In the genomic region with DNA sequence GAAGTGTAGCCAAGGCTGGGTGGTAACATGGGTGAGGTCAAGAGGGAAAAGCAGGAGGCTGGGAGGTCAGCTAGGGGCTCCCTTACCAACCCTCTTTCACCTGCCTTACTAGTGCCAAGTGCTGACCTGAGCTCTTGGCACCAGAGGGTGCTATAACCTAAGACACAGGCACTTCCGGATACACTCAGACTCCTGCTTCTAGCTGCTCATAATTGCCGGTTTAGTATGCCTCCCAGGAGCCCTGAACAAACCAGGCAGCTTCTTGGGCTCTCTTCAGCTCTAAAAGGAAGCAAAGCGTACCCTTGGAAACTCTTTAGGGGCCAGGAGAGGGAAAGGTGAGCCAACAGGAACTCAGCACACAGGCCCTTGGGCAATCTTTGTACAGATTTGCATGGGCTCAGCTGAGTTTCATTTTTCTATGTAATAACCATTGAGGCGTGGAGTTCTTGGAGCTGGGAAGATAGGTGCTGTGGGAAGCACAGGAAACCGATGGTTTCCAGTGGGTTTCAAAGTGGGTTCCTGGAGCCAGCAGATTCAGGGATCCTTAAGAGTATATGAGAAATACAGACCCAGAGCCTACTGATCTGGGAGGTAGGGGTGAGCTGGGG, we compare ENCODE assay signal across 9 mouse cellular contexts. TPM values are rescaled to one million over a fixed set of nuclear protein-coding genes. Genes with fewer than 3 reads are reported as not detected.
DNase-seq lines count a peak whose midpoint lies in the region; ATAC-seq and TF ChIP-seq lines count a peak whose summit lies in the region.
"Had no signal": no experiment of that assay in that cellular context is flagged by ENCODE, and none has a peak within 500 bp of the region (broad histone marks: within the 10 kb centered on the region; RNA-seq: fewer than 3 reads in every experiment).

No protein-coding gene starts in this region.

- peak; percentile 94 for TF ChIP-seq CTCF in stomach, postnatal 0 days (IDR thresholded peaks at IDR 0.05; ENCODE audit: low read depth)

- no peak overlapping the region for H3K4me2 ChIP-seq in heart, embryonic 11.5 days
- 0 out of 2 replicates have a peak overlapping the region, but pooled peaks have one; percentile 9 for H3K4me2 ChIP-seq in kidney, embryonic 15.5 days
- H3K4me2 ChIP-seq in liver, embryonic 11.5 days, result no peak overlapping the region; the same call in 1 of the 2 replicates
- H3K4me2 ChIP-seq in stomach, postnatal 0 days (replicated peaks; ENCODE audit: low read depth), result 0 out of 2 replicates have a peak overlapping the region, but pooled peaks have one; percentile 23

- peaks cover 10% of the 10 kb centered on the region for H3K27me3 ChIP-seq in heart, embryonic 11.5 days (ENCODE audit: control insufficient read depth, insufficient read depth, low read length)
- peaks cover 12% of the 10 kb centered on the region; the same call in 1 of the 2 replicates for H3K27me3 ChIP-seq in kidney, embryonic 15.5 days
- peaks cover 2% of the 10 kb centered on the region; the same call in 1 of the 2 replicates for H3K27me3 ChIP-seq in liver, embryonic 11.5 days (replicated peaks; ENCODE audit: control insufficient read depth, insufficient read depth, low read length)
- no peaks in the 10 kb centered on the region for H3K27me3 ChIP-seq in stomach, postnatal 0 days (ENCODE audit: control insufficient read depth, insufficient read depth, low read length)

- DNase-seq in 416B (ENCODE audit: low read depth), result peak; percentile 80
- peak; percentile 65 for DNase-seq in embryo, embryonic 11.5 days (ENCODE audit: low read depth, low spot score)
- DNase-seq in liver, embryonic 11.5 days (ENCODE audit: low spot score), result peak; percentile 67
- DNase-seq in naive thymus-derived CD4-positive, alpha-beta T cell, adult 2 months (ENCODE audit: low read depth), result peak; percentile 86
- DNase-seq in stomach, postnatal 0 days (ENCODE audit: low spot score), result peak; percentile 80

- peak; percentile 98 for ATAC-seq in activated CD4-positive, CD25-positive, alpha-beta regulatory T cell, adult 4 months
- peak; percentile 67 for ATAC-seq in heart, embryonic 11.5 days (replicated peaks; ENCODE audit: insufficient number of reproducible peaks, low FRiP score, low TSS enrichment)
- ATAC-seq in kidney, embryonic 15.5 days (replicated peaks; ENCODE audit: low FRiP score), result peak; percentile 89
- ATAC-seq in liver, embryonic 11.5 days (replicated peaks; ENCODE audit: low FRiP score), result peak; percentile 86
- peak; percentile 92 for ATAC-seq in stomach, postnatal 0 days (ENCODE audit: low FRiP score, low TSS enrichment)

- no peaks in the 10 kb centered on the region for H3K9me3 ChIP-seq in heart, embryonic 11.5 days (replicated peaks; ENCODE audit: control insufficient read depth, low read length)
- H3K9me3 ChIP-seq in kidney, embryonic 15.5 days (replicated peaks), result no peaks in the 10 kb centered on the region
- no peaks in the 10 kb centered on the region for H3K9me3 ChIP-seq in liver, embryonic 11.5 days (ENCODE audit: control insufficient read depth, low read length)
- H3K9me3 ChIP-seq in stomach, postnatal 0 days (ENCODE audit: control insufficient read depth, low read length), result no peaks in the 10 kb centered on the region

- H3K27ac ChIP-seq in heart, embryonic 11.5 days (ENCODE audit: low read depth, low read length), result no peak overlapping the region
- peak overlapping the region; percentile 54 for H3K27ac ChIP-seq in kidney, embryonic 15.5 days
- no peak overlapping the region for H3K27ac ChIP-seq in liver, embryonic 11.5 days (ENCODE audit: low read depth, low read length)
- no peak overlapping the region for H3K27ac ChIP-seq in stomach, postnatal 0 days (replicated peaks)

- H3K4me3 ChIP-seq in heart, embryonic 11.5 days (ENCODE audit: low read depth, low read length), result no peak overlapping the region
- no peak overlapping the region for H3K4me3 ChIP-seq in kidney, embryonic 15.5 days (replicated peaks)
- H3K4me3 ChIP-seq in liver, embryonic 11.5 days (ENCODE audit: low read depth, low read length), result no peak overlapping the region
- no peak overlapping the region for H3K4me3 ChIP-seq in stomach, postnatal 0 days (ENCODE audit: low read depth, low read length)

- 33% methylated on average over 5 of the region's 5 CpGs for WGBS in heart, embryonic 11.5 days (ENCODE audit: insufficient replicate concordance)
- 32% methylated on average over 5 of the region's 5 CpGs for WGBS in kidney, embryonic 15.5 days
- 32% methylated on average over 5 of the region's 5 CpGs for WGBS in liver, embryonic 11.5 days
- WGBS in stomach, postnatal 0 days, result 25% methylated on average over 5 of the region's 5 CpGs

- no peaks in the 10 kb centered on the region for H3K36me3 ChIP-seq in heart, embryonic 11.5 days (ENCODE audit: control insufficient read depth, insufficient read depth, low read length)
- H3K36me3 ChIP-seq in kidney, embryonic 15.5 days, result no peaks in the 10 kb centered on the region
- H3K36me3 ChIP-seq in liver, embryonic 11.5 days (ENCODE audit: control insufficient read depth, insufficient read depth, low read length), result no peaks in the 10 kb centered on the region
- no peaks in the 10 kb centered on the region for H3K36me3 ChIP-seq in stomach, postnatal 0 days (ENCODE audit: control insufficient read depth, insufficient read depth, low read length)

- no peaks in the 10 kb centered on the region for H3K4me1 ChIP-seq in heart, embryonic 11.5 days (ENCODE audit: control insufficient read depth, insufficient read depth, low read length)
- H3K4me1 ChIP-seq in kidney, embryonic 15.5 days, result peaks cover 9% of the 10 kb centered on the region; the same call in 1 of the 2 replicates
- H3K4me1 ChIP-seq in liver, embryonic 11.5 days (replicated peaks; ENCODE audit: control insufficient read depth, insufficient read depth, low read length), result peaks cover 17% of the 10 kb centered on the region
- H3K4me1 ChIP-seq in stomach, postnatal 0 days (replicated peaks; ENCODE audit: control insufficient read depth, insufficient read depth), result no peaks in the 10 kb centered on the region

- peak overlapping the region; percentile 36; the same call in 1 of the 2 replicates for H3K9ac ChIP-seq in heart, embryonic 11.5 days (ENCODE audit: low read depth, low read length)
- 0 out of 2 replicates have a peak overlapping the region, but pooled peaks have one; percentile 29 for H3K9ac ChIP-seq in kidney, embryonic 15.5 days
- H3K9ac ChIP-seq in liver, embryonic 11.5 days (ENCODE audit: low read depth, low read length), result peak overlapping the region; percentile 46; the same call in 1 of the 2 replicates
- no peak overlapping the region for H3K9ac ChIP-seq in stomach, postnatal 0 days (ENCODE audit: low read length)

- TF ChIP-seq EP300 in stomach, postnatal 0 days (optimal IDR thresholded peaks at IDR 0.05), result no peak

RNA-seq across cellular contexts. Expression of gene Gm8439, which starts 1.4 kb away (rescaled TPM):
- not detected for polyA plus RNA-seq in activated CD4-positive, CD25-positive, alpha-beta regulatory T cell, adult 4 months (2017; shearing (Covaris generic))
- 0.59 TPM in 1 of 2 replicates, not detected in the other for polyA plus RNA-seq in heart, embryonic 11.5 days (2014; fragmentation: Nextera tagmentation; extraction: Ambion mirVana)
- polyA plus RNA-seq in kidney, embryonic 15.5 days (2015; fragmentation: Nextera tagmentation; extraction: Ambion mirVana), result not detected in 2 replicates
- polyA plus RNA-seq in liver, embryonic 11.5 days (2014; fragmentation: Nextera tagmentation; extraction: Ambion mirVana), result not detected in 2 replicates
- polyA plus RNA-seq in stomach, postnatal 0 days (2015; fragmentation: Nextera tagmentation; extraction: Ambion mirVana), result not detected in 2 replicates
- polyA plus RNA-seq: frontal cortex, adult 2 months had no signal

RNA-seq across cellular contexts. Expression of gene Ctps, which starts 19.8 kb away (rescaled TPM):
- polyA plus RNA-seq in activated CD4-positive, CD25-positive, alpha-beta regulatory T cell, adult 4 months (2017; shearing (Covaris generic)), result 10 to 100 TPM; 19.0 to 26.5 TPM
- 107 and 119 TPM in 2 replicates for polyA plus RNA-seq in heart, embryonic 11.5 days (2014; fragmentation: Nextera tagmentation; extraction: Ambion mirVana)
- polyA plus RNA-seq in kidney, embryonic 15.5 days (2015; fragmentation: Nextera tagmentation; extraction: Ambion mirVana), result 83.1 and 84.0 TPM in 2 replicates
- polyA plus RNA-seq in liver, embryonic 11.5 days (2014; fragmentation: Nextera tagmentation; extraction: Ambion mirVana), result 102 and 116 TPM in 2 replicates
- 30.9 and 34.1 TPM in 2 replicates for polyA plus RNA-seq in stomach, postnatal 0 days (2015; fragmentation: Nextera tagmentation; extraction: Ambion mirVana)

RNA-seq across cellular contexts. Expression of gene Slfnl1, which starts 57.9 kb away (rescaled TPM):
- not detected for polyA plus RNA-seq in activated CD4-positive, CD25-positive, alpha-beta regulatory T cell, adult 4 months (2017; shearing (Covaris generic))
- polyA plus RNA-seq in heart, embryonic 11.5 days (2014; fragmentation: Nextera tagmentation; extraction: Ambion mirVana), result 0.24 TPM in 1 of 2 replicates, not detected in the other
- polyA plus RNA-seq in kidney, embryonic 15.5 days (2015; fragmentation: Nextera tagmentation; extraction: Ambion mirVana), result not detected in 2 replicates
- polyA plus RNA-seq in liver, embryonic 11.5 days (2014; fragmentation: Nextera tagmentation; extraction: Ambion mirVana), result 0.10 TPM in 1 of 2 replicates, not detected in the other
- 0.07 TPM in 1 of 2 replicates, not detected in the other for polyA plus RNA-seq in stomach, postnatal 0 days (2015; fragmentation: Nextera tagmentation; extraction: Ambion mirVana)

Comparison
In these comparisons a context has a peak if more than half of its experiments do, and no peak if none do; other contexts are left out.
1. H3K4me2 ChIP-seq: peak in kidney, embryonic 15.5 days (single experiment) and stomach, postnatal 0 days (single experiment); none in heart, embryonic 11.5 days (single experiment) and liver, embryonic 11.5 days (single experiment).
2. Peak in every context shown above with its lines, with median percentiles within 50 percentile points of each other: DNase-seq and ATAC-seq.